ENCODE assay signal across 18 mouse cellular contexts in the genomic region with DNA sequence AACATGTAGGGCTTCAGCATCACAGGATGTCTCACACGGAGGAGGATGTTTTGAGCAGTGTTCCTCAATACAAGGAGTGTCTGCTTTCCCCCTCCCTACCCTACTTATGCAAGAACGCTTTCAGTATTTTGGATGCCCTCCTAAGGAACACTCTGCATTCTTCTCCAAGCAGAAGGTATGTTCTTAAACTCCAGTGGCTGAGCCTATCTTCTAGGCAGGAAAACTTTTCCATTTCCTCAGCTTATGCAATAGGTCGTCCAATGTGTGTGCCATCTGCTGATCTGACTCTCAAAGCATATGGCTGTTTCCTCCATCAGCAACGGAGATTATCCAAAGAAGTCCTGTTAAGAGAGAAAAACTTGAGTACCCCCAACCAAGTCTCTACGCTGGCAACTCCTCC. TPM values are rescaled to one million over a fixed set of nuclear protein-coding genes. Genes with fewer than 3 reads are reported as not detected.
DNase-seq lines count a peak whose midpoint lies in the region.
"Had no signal": no experiment of that assay in that cellular context is flagged by ENCODE, and none has a peak within 500 bp of the region (broad histone marks: within the 10 kb centered on the region; RNA-seq: fewer than 3 reads in every experiment).

No protein-coding gene starts in this region.

- peak; percentile 16 to 61 for DNase-seq in layer of hippocampus, adult 18-20 months (ENCODE audit: low spot score in 2 of 2)
- no peak for DNase-seq in layer of hippocampus, postnatal 14 days (ENCODE audit: low spot score in 2 of 2)
- DNase-seq in right cerebral cortex, postnatal 25 days = peak; percentile 9
- no peak for DNase-seq in right cerebral cortex, postnatal 4 days
- DNase-seq in layer of hippocampus, adult 9-11 months = peak; percentile 65
- no peak for DNase-seq in testis, postnatal 10 days (ENCODE audit: low spot score)
- DNase-seq: adrenal gland, adult 2 months; adrenal gland, postnatal 14 days; cerebellum, adult 11-12 months; cerebellum, adult 8-10 months; cerebellum, postnatal 10 days; cerebellum, postnatal 36 days; gastrocnemius, postnatal 25 days; heart, adult 18-20 months; heart, postnatal 10 days; heart, postnatal 36 days had no signal

RNA-seq across cellular contexts. Expression of a gene that starts 25.2 kb away (rescaled TPM):
- total RNA-seq in layer of hippocampus, adult 18-20 months (2021) = 1 to 10 TPM; 4.6 to 7.4 TPM
- total RNA-seq in layer of hippocampus, postnatal 14 days (2021) = 1 to 10 TPM; 2.6 to 5.3 TPM
- total RNA-seq: adrenal gland, adult 2 months; gastrocnemius, adult 8-10 months; gastrocnemius, postnatal 25 days; heart, adult 18-20 months; heart, postnatal 10 days; heart, postnatal 36 days; MEL had no signal

Comparison
In these comparisons a context has a peak if more than half of its experiments do, and no peak if none do; other contexts are left out.
1. DNase-seq: peak in layer of hippocampus, adult 18-20 months (2 of 2), right cerebral cortex, postnatal 25 days (single experiment) and layer of hippocampus, adult 9-11 months (single experiment); none in layer of hippocampus, postnatal 14 days (0 of 2), right cerebral cortex, postnatal 4 days (single experiment) and testis, postnatal 10 days (single experiment).